Mouse (Mus musculus): ENCODE measurements around the gene Tle6.
A peak's percentile ranks its signal among the peaks of the same experiment; 100 is the strongest.

Tle6 gene

GRCm38 (mm10) chr10:81563481-81563880 lies 37.4 kb downstream of the Tle6 start:
- no peak for DNase-seq (ENCODE audit: low read depth, low spot score)

- no peak for DNase-seq (ENCODE audit: low read depth, low spot score)
Observed at GRCm38 (mm10) chr10:81562411-81562810, 38.5 kb downstream of the Tle6 start.

DNA sequence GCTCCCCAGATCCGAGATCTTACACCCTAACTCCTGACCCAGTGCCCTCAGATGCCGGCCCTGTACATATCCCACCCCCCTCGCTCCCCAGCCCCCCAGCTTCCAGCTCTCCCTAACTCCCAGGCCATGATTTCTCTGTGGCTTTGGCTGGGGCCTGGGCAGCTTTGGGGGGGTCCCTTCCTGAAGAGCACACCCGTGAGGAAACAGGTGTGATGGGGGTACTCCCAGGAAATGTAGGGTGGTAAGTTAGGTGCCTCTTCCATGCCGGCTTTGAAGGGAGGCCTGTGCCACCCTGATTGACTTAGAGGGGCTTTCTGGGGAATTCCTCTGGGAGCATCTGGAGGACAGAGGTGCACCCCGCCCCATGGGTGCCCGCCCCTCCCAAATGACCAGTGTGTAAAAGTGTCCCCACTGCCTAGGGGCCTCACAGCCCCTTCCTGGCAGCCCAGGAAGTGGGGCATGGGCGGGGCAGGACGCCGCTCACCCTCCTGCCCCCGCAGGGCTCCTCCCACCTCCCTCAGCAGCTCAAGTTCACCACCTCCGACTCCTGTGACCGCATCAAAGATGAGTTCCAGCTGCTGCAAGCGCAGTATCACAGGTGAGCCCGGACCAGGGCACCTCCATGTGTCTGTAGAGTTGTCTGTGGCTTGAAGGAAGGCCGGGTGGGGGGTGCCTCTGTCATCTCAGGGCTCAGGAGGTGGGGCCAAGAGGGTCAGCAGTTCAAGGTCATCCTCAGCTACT lies 40.0 kb downstream of the Tle6 start:
- peak; percentile 94 for DNase-seq (ENCODE audit: low read depth, low spot score)

- DNase-seq (ENCODE audit: low read depth, low spot score): peak; percentile 78
Observed at GRCm38 (mm10) chr10:81559627-81560539, 41.0 kb downstream of the Tle6 start.

DNA sequence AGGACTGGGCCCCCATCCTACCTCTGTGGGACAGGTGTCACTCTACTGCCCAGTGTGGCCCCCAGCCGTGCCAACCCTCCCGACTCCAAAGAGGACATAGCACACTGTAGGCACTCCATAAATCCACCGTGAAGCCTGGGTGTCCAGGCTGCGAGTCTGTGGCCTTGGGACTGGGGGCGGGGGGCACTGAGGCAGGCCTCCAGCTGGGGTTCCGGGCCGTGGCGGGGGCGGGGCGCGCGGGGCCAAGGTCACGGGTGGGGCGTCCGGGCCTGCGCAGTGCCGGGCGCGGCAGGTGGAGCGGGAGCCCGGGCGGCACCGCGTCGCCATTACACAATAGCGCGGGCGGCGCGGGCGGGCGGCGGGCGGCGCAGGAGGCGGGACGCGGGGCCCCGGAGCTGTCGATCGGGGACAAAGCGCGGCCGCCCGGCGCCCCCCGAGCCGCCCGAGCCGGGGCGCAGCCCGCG lies 41.7 kb downstream of the Tle6 start, which contains the start of gene Aes:
Gene Aes (plus strand): TSS at position 326 of the 464 bp plus-strand sequence.
- peak; percentile 80 for DNase-seq (ENCODE audit: low read depth, low spot score)

GRCm38 (mm10) chr10:81557491-81557890 lies 43.4 kb downstream of the Tle6 start:
- no peak for DNase-seq (ENCODE audit: low read depth, low spot score)

DNA sequence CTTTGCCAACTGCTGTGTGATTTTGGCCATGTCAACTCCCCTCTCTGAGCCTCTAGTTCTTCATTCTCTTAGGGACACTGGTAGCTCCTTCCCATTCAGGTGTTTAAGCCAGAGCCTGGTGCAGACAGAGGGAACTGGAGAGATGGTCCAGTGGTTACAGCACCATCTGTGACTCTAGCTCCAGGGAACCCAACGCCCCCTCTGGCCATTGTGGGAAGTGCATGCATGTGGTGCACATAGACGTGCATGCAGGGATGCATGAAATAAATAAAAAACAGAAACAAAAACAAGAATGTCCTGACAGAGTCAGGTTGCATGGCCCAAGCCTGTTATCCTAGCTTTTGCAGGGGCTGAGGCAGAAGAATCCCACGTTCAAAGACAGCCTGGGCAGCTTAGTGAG lies 44.6 kb downstream of the Tle6 start:
- DNase-seq (ENCODE audit: low read depth, low spot score): peak; percentile 42

DNA sequence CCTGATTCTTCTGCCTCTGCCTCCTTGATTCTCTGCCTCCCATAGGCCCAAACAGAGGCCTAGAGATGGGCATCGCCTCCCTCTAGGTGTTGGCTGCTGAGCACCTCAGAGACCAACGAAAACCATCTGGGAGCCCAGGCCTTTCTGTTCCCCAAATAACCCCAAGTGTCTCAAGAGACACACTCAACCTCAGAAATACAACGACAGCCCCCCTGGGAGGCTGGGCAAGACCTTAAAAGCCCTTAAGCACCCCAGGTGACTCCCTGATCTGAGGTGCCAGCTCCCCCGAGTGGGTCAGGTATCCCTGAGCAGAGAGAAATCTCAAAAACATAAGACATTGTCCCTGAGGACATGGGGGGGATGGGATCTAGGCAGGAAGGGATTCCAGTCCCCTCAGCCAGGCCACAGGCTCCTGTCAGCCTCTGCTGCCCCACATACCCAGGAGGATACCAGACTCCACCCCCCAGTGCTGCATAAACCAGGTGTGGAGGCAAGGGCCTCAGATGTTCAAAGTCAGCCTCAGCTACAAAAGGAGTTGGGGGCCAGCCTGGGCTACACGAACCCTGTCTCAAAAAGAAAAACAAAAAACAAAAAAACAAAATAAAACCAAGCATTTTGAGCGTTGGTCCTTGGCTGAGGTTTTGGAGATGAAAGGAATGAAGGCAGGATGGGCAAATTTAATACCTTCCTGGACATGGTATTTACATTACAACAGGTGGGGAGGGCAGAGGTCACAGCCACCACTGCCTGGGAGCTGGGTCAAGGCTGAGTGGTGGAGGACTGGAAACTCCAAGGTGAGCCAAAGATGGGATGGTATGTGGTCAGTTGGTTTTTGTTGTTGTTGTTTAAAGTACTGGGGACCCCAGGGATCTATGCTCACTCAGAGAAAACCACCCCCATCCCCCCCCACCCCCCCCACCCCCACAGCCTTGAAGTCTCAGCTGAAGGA lies 46.8 kb downstream of the Tle6 start:
- no peak for DNase-seq (ENCODE audit: low read depth, low spot score)

DNA sequence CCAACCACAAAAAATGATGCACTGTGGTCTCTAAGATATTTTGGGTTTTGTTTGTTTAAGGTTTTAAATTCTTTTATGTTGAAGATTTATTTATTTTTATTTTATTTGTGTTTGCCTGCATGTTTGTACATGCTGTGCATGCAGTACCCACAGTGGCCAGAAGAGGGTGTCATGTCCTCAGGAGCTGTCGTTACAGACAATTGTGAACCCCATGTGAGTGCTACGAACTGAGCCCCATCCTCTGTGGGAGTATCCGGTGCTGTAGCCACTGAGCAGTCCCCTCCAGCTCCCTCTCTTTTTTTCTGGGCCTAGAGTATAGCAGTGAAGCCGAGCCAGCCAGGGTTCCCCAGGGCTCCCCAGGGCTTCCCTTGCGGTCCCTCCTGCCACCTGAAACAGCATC lies 47.6 kb downstream of the Tle6 start:
- peak; percentile 65 for DNase-seq (ENCODE audit: low read depth, low spot score)

DNA sequence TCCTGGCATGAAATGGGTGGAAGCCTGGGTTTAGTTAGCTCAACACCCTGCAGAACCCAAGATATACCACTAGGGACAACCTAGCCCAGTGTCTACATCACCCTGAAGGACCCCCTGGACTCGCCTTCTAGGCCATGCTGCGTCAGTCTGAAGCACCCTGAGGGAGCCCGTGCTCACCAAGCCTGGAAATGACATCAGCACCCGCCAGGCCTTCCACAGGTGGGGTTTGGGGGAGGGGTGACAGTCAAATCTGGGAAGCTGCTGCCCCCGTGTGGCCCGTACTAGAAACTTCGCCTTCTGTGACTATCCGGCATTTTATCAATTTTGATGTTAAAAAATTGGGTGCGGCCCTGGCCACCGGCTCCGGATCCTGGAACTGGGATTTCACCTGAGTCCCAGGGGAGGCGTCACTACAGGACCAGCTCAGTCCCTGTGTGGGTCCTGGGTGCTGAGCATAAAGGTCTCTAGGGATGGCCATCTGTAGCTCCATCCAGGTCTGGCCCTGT lies 49.2 kb downstream of the Tle6 start:
- DNase-seq (ENCODE audit: low read depth, low spot score): peak; percentile 91

- peak; percentile 76 for DNase-seq (ENCODE audit: low read depth, low spot score)
Observed at GRCm38 (mm10) chr10:81550257-81550656, 50.6 kb downstream of the Tle6 start.

GRCm38 (mm10) chr10:81548944-81549343 lies 51.9 kb downstream of the Tle6 start:
- DNase-seq (ENCODE audit: low read depth, low spot score): no peak

- DNase-seq (ENCODE audit: low read depth, low spot score): no peak
Observed at GRCm38 (mm10) chr10:81546788-81547571, 53.9 kb downstream of the Tle6 start.

- no peak for DNase-seq (ENCODE audit: low read depth, low spot score)
Observed at GRCm38 (mm10) chr10:81546332-81546731, 54.5 kb downstream of the Tle6 start.

- peak; percentile 99 for DNase-seq (ENCODE audit: low read depth, low spot score)
Observed at GRCm38 (mm10) chr10:81545161-81545747, 55.6 kb downstream of the Tle6 start, which contains the start of gene Gna11. Gene Gna11 (minus strand): TSS chr10:81545190.

- DNase-seq (ENCODE audit: low read depth, low spot score): no peak
Observed at GRCm38 (mm10) chr10:81544296-81545160, 56.3 kb downstream of the Tle6 start.

- DNase-seq (ENCODE audit: low read depth, low spot score): no peak
Observed at GRCm38 (mm10) chr10:81543633-81544032, 57.2 kb downstream of the Tle6 start.

- no peak for DNase-seq (ENCODE audit: low read depth, low spot score)
Observed at GRCm38 (mm10) chr10:81542727-81543460, 58.0 kb downstream of the Tle6 start.

All from CD4-positive helper T cell, adult 2 months (primary cell).